ENCODE assay signal across 9 mouse cellular contexts in genomic region chr17:47768707-47769276, GRCm38 (mm10). TPM values are rescaled to one million over a fixed set of nuclear protein-coding genes. Genes with fewer than 3 reads are reported as not detected.
DNase-seq lines count a peak whose midpoint lies in the region; ATAC-seq lines count a peak whose summit lies in the region.
"Had no signal": no experiment of that assay in that cellular context is flagged by ENCODE, and none has a peak within 500 bp of the region (broad histone marks: within the 10 kb centered on the region; RNA-seq: fewer than 3 reads in every experiment).

No protein-coding gene starts in this region.

- no peak overlapping the region for H3K4me3 ChIP-seq in limb, embryonic 13.5 days
- no peak overlapping the region for H3K4me3 ChIP-seq in limb, embryonic 10.5 days
- no peak overlapping the region for H3K4me3 ChIP-seq in intestine, embryonic 15.5 days (replicated peaks)
- H3K4me3 ChIP-seq in forebrain, embryonic 12.5 days (replicated peaks), result no peak overlapping the region
- no peak overlapping the region for H3K4me3 ChIP-seq in hindbrain, embryonic 11.5 days (ENCODE audit: low read depth, low read length)
- H3K4me3 ChIP-seq: embryonic facial prominence, embryonic 13.5 days had no signal

- H3K9ac ChIP-seq in limb, embryonic 13.5 days, result 0 out of 2 replicates have a peak overlapping the region, but pooled peaks have one; percentile 19
- no peak overlapping the region for H3K9ac ChIP-seq in intestine, embryonic 15.5 days
- H3K9ac ChIP-seq in forebrain, embryonic 12.5 days, result no peak overlapping the region
- no peak overlapping the region for H3K9ac ChIP-seq in hindbrain, embryonic 11.5 days (ENCODE audit: low read depth, low read length)
- H3K9ac ChIP-seq: embryonic facial prominence, embryonic 13.5 days had no signal

- ATAC-seq in limb, embryonic 13.5 days (ENCODE audit: low FRiP score, low read depth), result no peak
- ATAC-seq in erythroid progenitor cell, adult 5-6 weeks (replicated peaks; ENCODE audit: low FRiP score, poor library complexity, severe bottlenecking), result peak; percentile 21; the same call in 1 of the 2 replicates
- ATAC-seq in intestine, embryonic 15.5 days, result peak; percentile 39
- ATAC-seq in forebrain, embryonic 12.5 days (ENCODE audit: low FRiP score), result no peak
- no peak for ATAC-seq in hindbrain, embryonic 11.5 days (ENCODE audit: low FRiP score)

- H3K36me3 ChIP-seq in limb, embryonic 13.5 days, result no peaks in the 10 kb centered on the region
- 0 out of 2 replicates have a peak, but pooled peaks cover 4% of the 10 kb centered on the region for H3K36me3 ChIP-seq in limb, embryonic 10.5 days
- H3K36me3 ChIP-seq in intestine, embryonic 15.5 days, result no peaks in the 10 kb centered on the region
- no peaks in the 10 kb centered on the region for H3K36me3 ChIP-seq in forebrain, embryonic 12.5 days (replicated peaks)
- H3K36me3 ChIP-seq in hindbrain, embryonic 11.5 days (ENCODE audit: control insufficient read depth, insufficient read depth, low read length), result no peaks in the 10 kb centered on the region
- H3K36me3 ChIP-seq: embryonic facial prominence, embryonic 13.5 days had no signal

- no peak overlapping the region for H3K27ac ChIP-seq in limb, embryonic 13.5 days
- no peak overlapping the region for H3K27ac ChIP-seq in limb, embryonic 10.5 days
- H3K27ac ChIP-seq in intestine, embryonic 15.5 days, result no peak overlapping the region
- no peak overlapping the region for H3K27ac ChIP-seq in forebrain, embryonic 12.5 days
- no peak overlapping the region for H3K27ac ChIP-seq in hindbrain, embryonic 11.5 days (ENCODE audit: low read depth, low read length)
- H3K27ac ChIP-seq: embryonic facial prominence, embryonic 13.5 days had no signal

- H3K4me2 ChIP-seq in limb, embryonic 13.5 days (replicated peaks), result no peak overlapping the region
- H3K4me2 ChIP-seq in intestine, embryonic 15.5 days (replicated peaks), result no peak overlapping the region
- no peak overlapping the region for H3K4me2 ChIP-seq in forebrain, embryonic 12.5 days
- H3K4me2 ChIP-seq in hindbrain, embryonic 11.5 days (replicated peaks; ENCODE audit: low read depth, low read length), result no peak overlapping the region
- H3K4me2 ChIP-seq: embryonic facial prominence, embryonic 13.5 days had no signal

- no peak for DNase-seq in limb, embryonic 10.5 days (ENCODE audit: low spot score)
- DNase-seq in monocyte, adult 2 months (ENCODE audit: low read depth in 1 of 2, low spot score in 2 of 2), result peak; percentile 88 to 91
- no peak for DNase-seq in MN1 (ENCODE audit: low spot score)
- DNase-seq in hindbrain, embryonic 11.5 days (ENCODE audit: low spot score), result no peak

- peaks cover 12% of the 10 kb centered on the region for H3K9me3 ChIP-seq in limb, embryonic 13.5 days
- H3K9me3 ChIP-seq in limb, embryonic 10.5 days (replicated peaks), result no peaks in the 10 kb centered on the region
- H3K9me3 ChIP-seq in intestine, embryonic 15.5 days, result no peaks in the 10 kb centered on the region
- no peaks in the 10 kb centered on the region for H3K9me3 ChIP-seq in forebrain, embryonic 12.5 days
- no peaks in the 10 kb centered on the region; the same call in 1 of the 2 replicates for H3K9me3 ChIP-seq in hindbrain, embryonic 11.5 days (ENCODE audit: control insufficient read depth, low read length)
- H3K9me3 ChIP-seq: embryonic facial prominence, embryonic 13.5 days had no signal

- H3K27me3 ChIP-seq in limb, embryonic 13.5 days, result peaks cover 5% of the 10 kb centered on the region; the same call in 1 of the 2 replicates
- peaks cover 35% of the 10 kb centered on the region for H3K27me3 ChIP-seq in limb, embryonic 10.5 days (ENCODE audit: low read depth, poor library complexity, severe bottlenecking)
- H3K27me3 ChIP-seq in intestine, embryonic 15.5 days (replicated peaks), result no peaks in the 10 kb centered on the region
- H3K27me3 ChIP-seq in forebrain, embryonic 12.5 days, result peaks cover 3% of the 10 kb centered on the region; the same call in 1 of the 2 replicates
- no peaks in the 10 kb centered on the region for H3K27me3 ChIP-seq in hindbrain, embryonic 11.5 days (ENCODE audit: control insufficient read depth, insufficient read depth, low read length)
- H3K27me3 ChIP-seq: embryonic facial prominence, embryonic 13.5 days had no signal

- 43% methylated on average over 12 of the region's 12 CpGs for WGBS in limb, embryonic 13.5 days
- WGBS in limb, embryonic 10.5 days, result 48% methylated on average over 12 of the region's 12 CpGs
- 44% methylated on average over 12 of the region's 12 CpGs for WGBS in intestine, embryonic 15.5 days
- WGBS in forebrain, embryonic 12.5 days, result 53% methylated on average over 12 of the region's 12 CpGs
- 55% methylated on average over 12 of the region's 12 CpGs for WGBS in hindbrain, embryonic 11.5 days

- H3K4me1 ChIP-seq in limb, embryonic 13.5 days, result peaks cover 17% of the 10 kb centered on the region
- peaks cover 17% of the 10 kb centered on the region for H3K4me1 ChIP-seq in limb, embryonic 10.5 days
- 0 out of 2 replicates have a peak, but pooled peaks cover 14% of the 10 kb centered on the region for H3K4me1 ChIP-seq in intestine, embryonic 15.5 days (replicated peaks)
- no peaks in the 10 kb centered on the region for H3K4me1 ChIP-seq in forebrain, embryonic 12.5 days
- no peaks in the 10 kb centered on the region for H3K4me1 ChIP-seq in hindbrain, embryonic 11.5 days (replicated peaks; ENCODE audit: control insufficient read depth, insufficient read depth, low read length)

RNA-seq across cellular contexts. Expression of gene Tfeb, which starts 32.0 kb away (rescaled TPM):
- polyA plus RNA-seq in limb, embryonic 13.5 days (2015; fragmentation: Nextera tagmentation; extraction: Ambion mirVana), result 8.8 and 9.1 TPM in 2 replicates
- 1.5 and 2.3 TPM in 2 replicates for polyA plus RNA-seq in limb, embryonic 10.5 days (2016; fragmentation: Nextera tagmentation; extraction: Ambion mirVana)
- total RNA-seq in erythroid progenitor cell, adult 5-6 weeks (2015; ENCODE audit: low replicate concordance), result 9.0 and 13.0 TPM in 2 replicates
- total RNA-seq in erythroid progenitor cell, adult 5-6 weeks (2017; ENCODE audit: low replicate concordance), result 0.23 and 5.4 TPM in 2 replicates
- polyA plus RNA-seq in intestine, embryonic 15.5 days (2015; fragmentation: Nextera tagmentation; extraction: Ambion mirVana), result 22.4 and 22.8 TPM in 2 replicates
- 1.7 and 2.4 TPM in 2 replicates for polyA plus RNA-seq in forebrain, embryonic 12.5 days (2016; fragmentation: Nextera tagmentation; extraction: Ambion mirVana)
- polyA plus RNA-seq in hindbrain, embryonic 11.5 days (2014; fragmentation: Nextera tagmentation; extraction: Ambion mirVana), result 2.5 TPM in 2 replicates

RNA-seq across cellular contexts. Expression of gene Pgc, which starts 42.1 kb away (rescaled TPM):
- polyA plus RNA-seq in limb, embryonic 13.5 days (2015; fragmentation: Nextera tagmentation; extraction: Ambion mirVana), result 0.14 and 0.43 TPM in 2 replicates
- polyA plus RNA-seq in limb, embryonic 10.5 days (2016; fragmentation: Nextera tagmentation; extraction: Ambion mirVana), result not detected in 2 replicates
- not detected in 2 replicates for total RNA-seq in erythroid progenitor cell, adult 5-6 weeks (2015; ENCODE audit: low replicate concordance)
- not detected in 2 replicates for total RNA-seq in erythroid progenitor cell, adult 5-6 weeks (2017; ENCODE audit: low replicate concordance)
- 0.93 and 0.99 TPM in 2 replicates for polyA plus RNA-seq in intestine, embryonic 15.5 days (2015; fragmentation: Nextera tagmentation; extraction: Ambion mirVana)
- not detected in 2 replicates for polyA plus RNA-seq in forebrain, embryonic 12.5 days (2016; fragmentation: Nextera tagmentation; extraction: Ambion mirVana)
- not detected in 2 replicates for polyA plus RNA-seq in hindbrain, embryonic 11.5 days (2014; fragmentation: Nextera tagmentation; extraction: Ambion mirVana)
- polyA plus RNA-seq: embryonic facial prominence, embryonic 13.5 days had no signal

Comparison
In these comparisons a context has a peak if more than half of its experiments do, and no peak if none do; other contexts are left out.
1. ATAC-seq: peak in erythroid progenitor cell, adult 5-6 weeks (single experiment) and intestine, embryonic 15.5 days (single experiment); none in limb, embryonic 13.5 days (single experiment), forebrain, embryonic 12.5 days (single experiment) and hindbrain, embryonic 11.5 days (single experiment).
2. DNase-seq: peak in monocyte, adult 2 months (2 of 2); none in limb, embryonic 10.5 days (single experiment), MN1 (single experiment) and hindbrain, embryonic 11.5 days (single experiment).